Mouse (Mus musculus): Measurements from ENCODE around the gene Mettl2. TPM values are rescaled to one million over a fixed set of nuclear protein-coding genes. Genes with fewer than 3 reads are reported as not detected.
A peak's percentile ranks its signal among the peaks of the same experiment; 100 is the strongest.
"Not testable (repeated sequence)": the region's sequence is repeated elsewhere in the genome, so short reads cannot be mapped to it uniquely, and the experiment has no call there.

Gene Mettl2
- 41.7 and 43.2 TPM in 2 replicates for polyA plus RNA-seq (2014; fragmentation: Nextera tagmentation; extraction: Ambion mirVana)

DNA sequence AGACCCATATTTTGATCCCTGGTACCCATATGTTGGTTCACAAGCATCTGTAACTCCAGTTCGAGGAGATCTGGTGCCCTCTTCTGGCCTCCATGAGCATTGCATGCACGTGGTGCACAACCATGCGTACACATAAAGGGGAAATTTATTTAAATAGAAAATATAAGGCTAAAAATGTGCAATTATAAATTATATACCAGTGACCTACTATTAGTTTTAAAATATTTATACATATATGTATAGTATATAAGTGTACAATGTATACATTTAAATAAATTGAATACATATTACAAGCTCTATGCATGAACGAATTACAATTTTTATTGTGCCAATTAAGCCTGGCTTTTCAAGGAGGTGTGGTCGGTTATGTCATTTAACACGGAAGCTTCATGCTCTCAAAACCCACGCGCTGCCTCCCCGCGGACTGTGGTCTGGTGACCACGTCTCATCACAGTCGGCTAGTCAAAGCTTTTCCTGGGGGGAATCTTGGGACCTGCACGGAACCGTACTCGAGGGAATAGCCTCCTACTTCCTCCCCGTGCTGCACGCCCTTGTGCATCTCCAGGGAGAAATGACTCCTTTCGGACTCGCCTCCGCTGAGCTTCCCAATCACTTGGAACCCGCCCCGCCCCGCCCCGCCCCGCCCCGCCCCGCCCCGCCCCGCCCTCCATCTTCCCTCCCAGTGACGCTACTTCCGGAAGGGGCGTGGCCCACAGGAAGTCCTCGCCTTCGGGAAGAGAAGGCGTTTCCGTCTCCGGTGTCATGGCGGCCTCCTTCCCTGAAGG is at the start of gene Mettl2:
Mettl2 (plus strand) TSS at position 691 of the 785 bp plus-strand sequence.
- DNase-seq (ENCODE audit: low spot score) (peak; percentile 92), ATAC-seq (replicated peaks; ENCODE audit: low FRiP score) (peak; percentile 91)
- peaks cover 9% of the 10 kb centered on the region for H3K4me1 ChIP-seq (replicated peaks; ENCODE audit: control insufficient read depth, insufficient read depth, low read length)
- 1% methylated on average over 35 of the region's 38 CpGs for WGBS
- no peaks in the 10 kb centered on the region for H3K36me3 ChIP-seq (ENCODE audit: control insufficient read depth, insufficient read depth, low read length)
- H3K9ac ChIP-seq (ENCODE audit: low read length), result peak within 1 kb of the TSS; percentile 66
- no peaks in the 10 kb centered on the region for H3K9me3 ChIP-seq (ENCODE audit: control insufficient read depth, low read length)
- peak within 1 kb of the TSS; percentile 79 for H3K4me2 ChIP-seq (ENCODE audit: low read depth, low read length, severe bottlenecking)
- H3K4me3 ChIP-seq (ENCODE audit: low read depth, low read length), result peak within 1 kb of the TSS; percentile 98
- H3K27ac ChIP-seq (ENCODE audit: low read depth, low read length), result no peak within 1 kb of the TSS
- no peaks in the 10 kb centered on the region for H3K27me3 ChIP-seq (ENCODE audit: control insufficient read depth, insufficient read depth, low read length)

DNA sequence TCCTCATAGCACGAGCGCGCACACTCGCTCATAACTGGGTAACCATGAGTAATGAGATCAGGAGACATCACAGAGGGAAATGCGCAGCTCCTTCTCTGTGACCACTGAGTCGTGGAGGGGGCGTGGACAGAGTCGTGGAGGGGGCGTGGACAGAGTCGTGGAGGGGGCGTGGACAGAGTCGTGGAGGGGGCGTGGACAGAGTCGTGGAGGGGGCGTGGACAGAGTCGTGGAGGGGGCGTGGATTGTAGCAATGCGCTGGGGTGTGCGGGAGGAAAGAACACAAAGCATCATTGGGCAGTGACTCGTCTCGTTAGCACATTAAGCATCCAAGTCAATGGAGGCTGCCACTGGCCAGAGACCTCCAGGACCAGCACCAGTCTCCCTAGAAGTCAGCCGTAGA is 13.8 kb upstream of the Mettl2 start:
- not testable (repeated sequence) for H3K9me3 ChIP-seq (ENCODE audit: control insufficient read depth, low read length); H3K9ac ChIP-seq (ENCODE audit: low read length); DNase-seq (ENCODE audit: low spot score); H3K4me1 ChIP-seq (replicated peaks; ENCODE audit: control insufficient read depth, insufficient read depth, low read length); H3K36me3 ChIP-seq (ENCODE audit: control insufficient read depth, insufficient read depth, low read length); H3K27ac ChIP-seq (ENCODE audit: low read depth, low read length); H3K4me3 ChIP-seq (ENCODE audit: low read depth, low read length); H3K27me3 ChIP-seq (ENCODE audit: control insufficient read depth, insufficient read depth, low read length); H3K4me2 ChIP-seq (ENCODE audit: low read depth, low read length, severe bottlenecking); ATAC-seq (replicated peaks; ENCODE audit: low FRiP score)
- 82% methylated on average over 22 of the region's 22 CpGs for WGBS

DNA sequence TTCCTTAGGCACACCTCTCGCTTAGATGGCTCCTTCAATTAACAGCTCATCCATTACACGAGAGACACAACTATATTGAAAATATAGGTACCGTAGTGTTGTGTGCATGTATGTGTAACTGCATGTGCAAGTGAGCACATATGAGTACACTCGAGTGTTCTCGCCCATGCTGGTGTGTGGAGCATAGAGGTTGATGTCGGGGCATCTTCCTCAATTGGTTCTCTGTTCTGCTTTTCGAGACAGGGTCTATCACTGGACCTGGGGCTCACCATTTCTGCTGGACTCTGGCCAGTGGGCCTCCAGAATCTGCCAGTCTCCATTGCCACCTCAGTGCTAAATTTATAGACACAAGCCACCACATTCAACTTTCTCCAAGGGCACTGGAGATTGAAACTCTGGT is 8.4 kb upstream of the Mettl2 start:
- ATAC-seq (replicated peaks; ENCODE audit: low FRiP score) (no peak), DNase-seq (ENCODE audit: low spot score) (no peak)
- no peak overlapping the region for H3K4me2 ChIP-seq (ENCODE audit: low read depth, low read length, severe bottlenecking)
- H3K4me3 ChIP-seq (ENCODE audit: low read depth, low read length), result no peak overlapping the region
- H3K9ac ChIP-seq (ENCODE audit: low read length), result no peak overlapping the region
- no peaks in the 10 kb centered on the region for H3K4me1 ChIP-seq (replicated peaks; ENCODE audit: control insufficient read depth, insufficient read depth, low read length)
- no peaks in the 10 kb centered on the region for H3K36me3 ChIP-seq (ENCODE audit: control insufficient read depth, insufficient read depth, low read length)
- H3K9me3 ChIP-seq (ENCODE audit: control insufficient read depth, low read length), result no peaks in the 10 kb centered on the region
- WGBS, result 93% methylated on average over 7 of the region's 7 CpGs
- no peaks in the 10 kb centered on the region for H3K27me3 ChIP-seq (ENCODE audit: control insufficient read depth, insufficient read depth, low read length)
- H3K27ac ChIP-seq (ENCODE audit: low read depth, low read length), result no peak overlapping the region

DNA sequence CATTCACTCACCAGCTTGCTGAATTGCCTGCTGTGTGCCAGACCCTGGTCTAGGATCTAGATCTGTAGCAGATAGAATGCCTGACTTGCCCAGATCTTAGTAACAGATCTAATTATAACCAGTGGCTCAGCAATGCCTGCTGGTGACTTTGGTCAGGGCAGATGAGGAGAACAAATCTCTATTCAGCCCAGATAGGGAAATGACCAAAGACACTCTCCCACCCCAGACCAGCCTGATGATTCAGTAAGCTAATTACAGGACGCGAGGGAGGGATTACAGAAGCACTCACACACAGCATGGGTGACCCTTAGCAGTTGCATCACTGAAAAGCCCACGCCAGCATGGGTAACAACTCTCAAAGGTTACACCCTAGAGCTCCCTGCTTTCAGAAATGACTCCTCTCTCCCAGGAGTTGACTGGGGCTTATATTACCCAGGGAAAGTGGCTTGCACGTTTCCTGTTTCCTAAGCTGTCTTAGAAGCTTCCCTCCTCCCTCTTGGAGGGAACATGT is 5.6 kb upstream of the Mettl2 start:
- H3K9me3 ChIP-seq (ENCODE audit: control insufficient read depth, low read length), result no peaks in the 10 kb centered on the region
- ATAC-seq (replicated peaks; ENCODE audit: low FRiP score) (no peak), DNase-seq (ENCODE audit: low spot score) (no peak)
- no peak overlapping the region for H3K4me2 ChIP-seq (ENCODE audit: low read depth, low read length, severe bottlenecking)
- no peak overlapping the region for H3K9ac ChIP-seq (ENCODE audit: low read length)
- 35% methylated on average over 4 of the region's 4 CpGs for WGBS
- H3K27ac ChIP-seq (ENCODE audit: low read depth, low read length), result no peak overlapping the region
- H3K36me3 ChIP-seq (ENCODE audit: control insufficient read depth, insufficient read depth, low read length), result no peaks in the 10 kb centered on the region
- no peak overlapping the region for H3K4me3 ChIP-seq (ENCODE audit: low read depth, low read length)
- no peaks in the 10 kb centered on the region for H3K27me3 ChIP-seq (ENCODE audit: control insufficient read depth, insufficient read depth, low read length)
- no peaks in the 10 kb centered on the region for H3K4me1 ChIP-seq (replicated peaks; ENCODE audit: control insufficient read depth, insufficient read depth, low read length)

DNA sequence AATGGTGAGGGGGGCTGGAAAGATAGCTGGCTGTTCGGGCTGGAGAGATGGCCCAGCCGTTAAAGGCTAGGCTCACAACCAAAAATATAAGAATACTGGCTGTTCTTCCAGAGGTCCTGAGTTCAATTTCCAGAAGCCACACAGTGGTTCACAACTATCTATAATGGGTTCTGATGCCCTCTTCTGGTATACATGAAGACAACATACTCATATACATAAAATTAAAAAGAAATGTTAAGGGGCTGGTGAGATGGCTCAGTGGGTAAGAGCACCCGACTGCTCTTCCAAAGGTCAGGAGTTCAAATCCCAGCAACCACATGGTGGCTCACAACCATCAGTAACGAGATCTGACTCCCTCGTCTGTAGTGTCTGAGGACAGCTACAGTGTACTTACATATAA is 4.4 kb upstream of the Mettl2 start:
- DNase-seq (ENCODE audit: low spot score); H3K27me3 ChIP-seq (ENCODE audit: control insufficient read depth, insufficient read depth, low read length); H3K36me3 ChIP-seq (ENCODE audit: control insufficient read depth, insufficient read depth, low read length); H3K4me3 ChIP-seq (ENCODE audit: low read depth, low read length); H3K9me3 ChIP-seq (ENCODE audit: control insufficient read depth, low read length); H3K9ac ChIP-seq (ENCODE audit: low read length); ATAC-seq (replicated peaks; ENCODE audit: low FRiP score); H3K4me1 ChIP-seq (replicated peaks; ENCODE audit: control insufficient read depth, insufficient read depth, low read length); H3K27ac ChIP-seq (ENCODE audit: low read depth, low read length); H3K4me2 ChIP-seq (ENCODE audit: low read depth, low read length, severe bottlenecking): not testable (repeated sequence)
- 67% methylated on average over 5 of the region's 5 CpGs for WGBS

DNA sequence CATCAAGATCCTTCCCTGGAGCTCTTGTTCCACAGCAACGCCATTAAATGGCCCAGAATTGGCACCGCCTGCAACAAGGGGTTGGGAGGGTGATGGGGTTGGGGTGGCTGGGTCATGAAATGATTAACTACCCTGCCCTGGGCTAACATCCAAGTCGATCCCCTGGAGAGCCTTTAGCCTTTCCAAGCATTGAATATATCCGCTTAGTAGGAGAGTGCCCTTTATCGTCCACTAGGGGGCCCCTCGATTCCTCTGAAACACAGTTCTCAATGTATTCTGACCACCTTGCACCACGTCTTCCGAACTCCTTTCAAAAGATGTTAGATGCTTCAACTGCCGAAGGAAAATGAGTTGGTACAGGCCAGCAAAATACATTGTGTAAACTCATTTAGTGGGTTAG is 2.2 kb upstream of the Mettl2 start:
- WGBS, result 7% methylated on average over 9 of the region's 9 CpGs
- Histone ChIP-seq H3K9me3 (ENCODE audit: control insufficient read depth, low read length) (no peaks in the 10 kb centered on the region), H3K36me3 (ENCODE audit: control insufficient read depth, insufficient read depth, low read length) (no peaks in the 10 kb centered on the region), H3K4me2 (ENCODE audit: low read depth, low read length, severe bottlenecking) (no peak overlapping the region), H3K4me3 (ENCODE audit: low read depth, low read length) (no peak overlapping the region), H3K4me1 (replicated peaks; ENCODE audit: control insufficient read depth, insufficient read depth, low read length) (peaks cover 9% of the 10 kb centered on the region), H3K9ac (ENCODE audit: low read length) (no peak overlapping the region), H3K27ac (ENCODE audit: low read depth, low read length) (no peak overlapping the region), H3K27me3 (ENCODE audit: control insufficient read depth, insufficient read depth, low read length) (no peaks in the 10 kb centered on the region)
- DNase-seq (ENCODE audit: low spot score) (peak; percentile 46), ATAC-seq (replicated peaks; ENCODE audit: low FRiP score) (no peak; the same call in 1 of the 2 replicates)

DNA sequence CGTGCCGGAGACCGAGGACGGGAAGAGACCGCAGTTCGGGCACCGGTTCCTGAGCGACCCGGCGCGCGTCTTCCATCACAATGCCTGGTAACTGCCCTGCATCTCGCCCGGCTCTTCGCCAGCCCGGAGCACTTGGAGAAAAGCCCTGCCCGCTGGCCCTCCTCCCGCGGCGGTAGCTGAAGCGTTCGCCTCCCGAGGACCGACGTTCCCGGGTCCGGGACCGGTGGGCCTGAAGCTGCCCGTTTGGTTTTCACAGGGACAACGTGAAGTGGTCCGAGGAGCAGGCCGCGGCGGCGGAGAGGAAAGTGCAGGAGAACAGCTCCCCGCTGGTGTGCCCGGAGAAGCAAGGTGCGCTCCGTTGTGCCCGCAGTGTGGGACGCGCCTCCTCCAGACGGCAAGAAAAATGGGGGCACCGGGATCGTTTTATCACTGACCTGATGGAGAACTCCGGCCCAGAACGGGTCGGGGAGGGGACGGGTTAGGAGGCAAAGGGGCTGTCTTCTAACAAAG is 350 bp downstream of the Mettl2 start:
- Histone ChIP-seq H3K9me3 (ENCODE audit: control insufficient read depth, low read length) (no peaks in the 10 kb centered on the region), H3K4me3 (ENCODE audit: low read depth, low read length) (peak overlapping the region; percentile 98), H3K27ac (ENCODE audit: low read depth, low read length) (no peak overlapping the region), H3K36me3 (ENCODE audit: control insufficient read depth, insufficient read depth, low read length) (no peaks in the 10 kb centered on the region), H3K27me3 (ENCODE audit: control insufficient read depth, insufficient read depth, low read length) (no peaks in the 10 kb centered on the region), H3K4me1 (replicated peaks; ENCODE audit: control insufficient read depth, insufficient read depth, low read length) (peaks cover 9% of the 10 kb centered on the region), H3K9ac (ENCODE audit: low read length) (peak overlapping the region; percentile 66), H3K4me2 (ENCODE audit: low read depth, low read length, severe bottlenecking) (peak overlapping the region; percentile 79)
- DNase-seq (ENCODE audit: low spot score) (no peak), ATAC-seq (replicated peaks; ENCODE audit: low FRiP score) (no peak)
- under 1% methylated on average over 48 of the region's 49 CpGs for WGBS

DNA sequence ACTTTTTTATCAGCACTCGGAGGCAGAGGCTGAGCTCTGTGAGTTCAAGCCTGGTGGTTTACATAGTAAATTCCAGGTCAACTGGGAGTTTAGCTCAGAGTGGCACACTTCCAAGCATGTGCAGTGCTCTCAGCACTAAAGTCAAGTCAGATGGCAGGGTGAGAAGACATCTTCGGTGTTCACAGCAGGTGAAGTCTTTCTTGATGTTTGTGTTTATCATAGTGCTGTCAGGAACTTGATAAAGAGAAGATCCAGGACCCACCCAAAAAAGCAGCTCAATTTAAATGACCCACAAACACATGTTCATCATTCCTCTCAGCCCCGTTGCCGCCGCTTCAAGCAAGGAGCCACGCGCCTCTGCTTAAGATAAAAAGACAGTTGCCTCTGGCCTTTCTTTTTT is 9.5 kb downstream of the Mettl2 start:
- Histone ChIP-seq H3K36me3 (ENCODE audit: control insufficient read depth, insufficient read depth, low read length) (peaks cover 6% of the 10 kb centered on the region; the same call in 1 of the 2 replicates), H3K4me1 (replicated peaks; ENCODE audit: control insufficient read depth, insufficient read depth, low read length) (no peaks in the 10 kb centered on the region), H3K27ac (ENCODE audit: low read depth, low read length) (no peak overlapping the region), H3K4me3 (ENCODE audit: low read depth, low read length) (no peak overlapping the region), H3K9ac (ENCODE audit: low read length) (no peak overlapping the region), H3K4me2 (ENCODE audit: low read depth, low read length, severe bottlenecking) (no peak overlapping the region), H3K27me3 (ENCODE audit: control insufficient read depth, insufficient read depth, low read length) (no peaks in the 10 kb centered on the region), H3K9me3 (ENCODE audit: control insufficient read depth, low read length) (no peaks in the 10 kb centered on the region)
- WGBS, result 97% methylated on average over 7 of the region's 7 CpGs
- no peak for DNase-seq (ENCODE audit: low spot score)
- ATAC-seq (replicated peaks; ENCODE audit: low FRiP score), result no peak
